Mouse (Mus musculus) spleen, adult 2 months (tissue): ENCODE measurements around the gene Hirip3.
A peak's percentile ranks its signal among the peaks of the same experiment; 100 is the strongest.

ENCODE experiments used
- CTCF ChIP-seq: fragments of 200-500 bp; IDR thresholded peaks from 2 replicates; pipeline ENCODE4 v1.5.1; 2011; ENCODE audit warnings: mild to moderate bottlenecking, inconsistent platforms; ENCODE audit not compliant: insufficient read depth, insufficient read length, insufficient replicate concordance; ENCODE audit errors: extremely low read depth
- POLR2A ChIP-seq: fragments of 200-500 bp; IDR thresholded peaks from 2 replicates; pipeline ENCODE4 v1.6.1; 2011; ENCODE audit warnings: low read depth, low read length, inconsistent platforms

- TF ChIP-seq CTCF (peak; percentile 90; the same call in 1 of the 2 replicates), POLR2A (no peak)
These were observed 39.8 kb upstream of the Hirip3 start for GRCm38 (mm10) chr7:126821835-126822511.
